Mouse (Mus musculus) Patski (cell line): ENCODE results near the gene Camta1. TPM values are rescaled to one million over a fixed set of nuclear protein-coding genes. Genes with fewer than 3 reads are reported as not detected.

ENCODE experiments used
- ATAC-seq: fragments of 100-300 bp; one replicate; pipeline ENCODE4 v1.8.0; 2021
- CTCF ChIA-PET: fragments of 350-600 bp; sonication (Branson Sonifier 250); formaldehyde crosslinking; loops from one replicate; lab custom pipeline; 2022; ENCODE audit warnings: inconsistent platforms; lab: Charles Lee
- POLR2A ChIA-PET: fragments of 350-600 bp; sonication (Branson Sonifier 250); formaldehyde crosslinking; loops from one replicate; lab custom pipeline; 2022; ENCODE audit warnings: antibody characterized with exemption, inconsistent platforms; lab: Charles Lee
- DNase-seq: peaks from one replicate; pipeline ENCODE4 v3.0.0-alpha.2; 2011; ENCODE audit warnings: low read depth, low spot score
- H3K27me3 ChIP-seq: fragments of 371-371 bp; one replicate; pipeline ENCODE4 v1.5.1; 2021
- CTCF ChIP-seq: fragments of 100-300 bp; IDR thresholded peaks from one replicate; pipeline ENCODE4 v1.5.1; 2021
- in situ Hi-C: fragments of 300-500 bp; cut with MboI; formaldehyde crosslinking; loops from 3 replicates; pipeline ENCODE4 v1.11.1; 2018; ENCODE audit warnings: low pct_unique_long_range_greater_than_20kb, mixed read lengths
- polyA plus RNA-seq: library from polyadenylated mRNA; unstranded; gene quantifications from one replicate; pipeline ENCODE4 v1.2.3, GENCODE M21; 2021

The Camta1 gene
- polyA plus RNA-seq, 1 experiment from 2014 or later = 28.0 TPM

DNA sequence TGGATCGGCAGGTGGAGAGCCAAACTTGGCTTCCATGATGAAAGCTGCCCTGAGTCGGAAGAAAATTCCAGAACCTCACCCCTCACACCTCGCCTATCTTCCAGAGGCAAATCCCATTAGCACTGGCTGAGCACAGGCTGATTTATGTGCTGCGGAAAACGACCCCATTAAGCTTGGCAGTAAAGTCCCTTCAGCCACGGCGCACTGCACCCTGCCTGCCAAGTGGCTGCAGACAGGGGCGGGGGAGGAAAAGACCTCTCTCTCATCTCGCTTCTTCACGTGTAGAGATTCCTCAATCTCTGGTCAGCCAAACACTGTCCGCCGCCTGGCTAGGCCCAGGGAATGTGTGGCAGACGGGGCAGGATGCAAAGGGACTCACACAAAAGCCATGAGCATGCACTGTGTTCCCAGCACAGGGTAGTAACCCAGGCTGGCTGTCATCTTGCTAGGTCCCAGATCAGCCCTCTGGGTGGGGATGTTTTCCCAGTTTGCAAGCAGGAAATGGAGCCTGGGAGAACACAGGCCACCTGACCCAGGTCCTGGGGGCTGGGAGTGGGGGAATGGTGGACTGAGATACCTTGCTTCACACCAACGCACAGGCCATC, 494.6 kb downstream of the Camta1 start:
- POLR2A ChIA-PET = no interaction called here
- no peak for ATAC-seq
- no peak for TF ChIP-seq CTCF
- H3K27me3 ChIP-seq = no peaks in the 10 kb centered on the region
- CTCF ChIA-PET = no interaction called here
- in situ Hi-C loops = no loop called here
- DNase-seq = no peak

DNA sequence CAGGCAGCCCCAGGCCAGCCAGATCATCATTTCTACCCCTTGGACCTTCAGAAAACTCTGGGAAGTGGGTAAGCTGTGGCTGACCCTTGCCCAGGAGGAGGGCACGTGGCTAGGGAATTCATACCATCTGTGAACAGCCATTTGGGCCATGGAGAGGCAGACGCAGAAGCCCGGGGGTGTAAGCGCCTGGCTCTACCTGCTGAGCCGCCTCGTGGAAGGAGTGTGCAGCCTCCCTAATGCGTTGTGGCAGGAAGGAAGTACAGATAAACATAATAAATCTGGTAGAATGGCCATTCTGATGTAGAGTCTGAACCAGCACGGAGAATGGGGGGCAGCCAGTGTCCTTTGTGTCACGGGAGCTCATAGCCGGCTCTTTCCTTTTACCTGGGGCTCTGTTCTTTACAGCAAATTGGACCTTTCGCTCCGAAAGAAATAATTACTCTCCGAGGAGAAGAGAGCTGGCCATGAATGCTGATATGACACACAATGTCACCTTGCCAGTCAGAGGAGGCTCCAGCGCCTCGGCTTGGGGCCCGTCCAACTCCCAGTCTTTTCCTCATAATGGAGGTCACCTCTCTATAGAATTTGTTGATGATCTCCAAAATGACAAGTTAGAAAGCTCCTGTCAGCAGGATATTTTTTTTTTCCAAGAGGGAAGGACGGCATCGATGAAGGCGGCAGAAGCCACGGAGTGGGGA, 500.6 kb downstream of the Camta1 start:
- ATAC-seq = no peak
- CTCF ChIA-PET = no interaction called here
- TF ChIP-seq CTCF = no peak
- H3K27me3 ChIP-seq = no peaks in the 10 kb centered on the region
- POLR2A ChIA-PET = no interaction called here
- no peak for DNase-seq
- in situ Hi-C loops = no loop called here

DNA sequence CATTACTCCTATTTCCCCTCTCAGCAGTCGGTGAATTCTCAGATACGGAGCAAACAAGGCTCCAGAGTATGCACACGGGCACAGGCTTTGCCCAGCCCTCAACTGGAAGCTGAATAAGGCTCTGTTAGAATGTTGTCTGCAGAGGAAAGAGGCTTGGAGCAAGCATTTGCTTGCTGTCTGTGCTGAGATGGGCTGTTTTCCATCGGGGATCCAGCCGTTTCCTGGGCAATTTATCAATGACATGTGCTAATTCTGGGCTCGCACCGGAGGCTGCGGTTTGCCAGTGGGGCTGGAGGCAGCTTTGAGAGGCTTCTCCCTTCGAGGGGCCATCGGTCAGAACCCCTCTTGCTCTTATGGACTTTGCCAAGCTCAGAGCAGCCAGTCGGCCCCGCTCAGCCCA, 506.2 kb downstream of the Camta1 start:
- H3K27me3 ChIP-seq = no peaks in the 10 kb centered on the region
- ChIA-PET POLR2A (no interaction called here), CTCF (no interaction called here)
- TF ChIP-seq CTCF = no peak
- DNase-seq (no peak), ATAC-seq (no peak)
- in situ Hi-C loops = no loop called here

DNA sequence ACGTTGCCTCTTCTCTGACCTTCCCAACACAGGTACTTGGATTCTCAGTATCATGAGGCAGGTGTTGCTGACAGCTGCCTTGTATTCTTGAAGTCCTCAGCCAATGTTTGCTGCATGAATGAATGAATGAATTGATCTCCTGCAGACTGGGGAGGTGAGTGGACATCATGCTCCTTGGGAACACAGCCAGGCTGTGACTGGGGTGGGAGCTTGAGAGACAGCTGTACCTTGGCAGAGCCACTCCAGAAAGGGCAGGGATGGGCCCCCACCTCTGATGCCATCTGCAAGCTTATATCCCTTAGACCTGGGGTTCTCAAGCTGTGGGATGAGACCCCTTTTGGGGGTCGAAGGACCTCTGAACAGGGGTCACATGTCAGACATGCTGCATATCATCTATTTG, 508.9 kb downstream of the Camta1 start:
- in situ Hi-C loops = no loop called here
- no peaks in the 10 kb centered on the region for H3K27me3 ChIP-seq
- DNase-seq = no peak
- CTCF ChIA-PET = no interaction called here
- no peak for TF ChIP-seq CTCF
- ATAC-seq = no peak
- POLR2A ChIA-PET = no interaction called here

DNA sequence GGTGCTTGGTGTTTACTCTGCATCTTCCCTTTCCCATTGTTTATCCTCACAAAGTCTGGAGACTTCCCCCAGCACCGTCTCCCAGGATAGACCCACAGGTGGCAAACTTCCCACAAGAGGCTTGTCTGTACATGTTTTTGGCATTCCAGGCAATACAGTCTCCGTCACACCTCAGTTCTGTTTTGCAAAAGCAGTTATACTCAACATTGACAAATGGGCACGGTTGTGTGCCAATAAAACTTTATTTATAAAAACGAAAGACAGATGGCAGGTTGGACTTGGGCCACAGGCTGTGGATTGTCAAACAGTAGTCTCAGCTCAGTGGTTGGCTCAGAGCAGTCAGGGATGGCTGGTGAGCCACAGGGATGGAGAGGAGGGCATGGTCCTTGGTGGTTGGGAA, 509.4 kb downstream of the Camta1 start:
- no peak for DNase-seq
- ChIA-PET CTCF (no interaction called here), POLR2A (no interaction called here)
- no peaks in the 10 kb centered on the region for H3K27me3 ChIP-seq
- no peak for ATAC-seq
- no peak for TF ChIP-seq CTCF
- in situ Hi-C loops = no loop called here

DNA sequence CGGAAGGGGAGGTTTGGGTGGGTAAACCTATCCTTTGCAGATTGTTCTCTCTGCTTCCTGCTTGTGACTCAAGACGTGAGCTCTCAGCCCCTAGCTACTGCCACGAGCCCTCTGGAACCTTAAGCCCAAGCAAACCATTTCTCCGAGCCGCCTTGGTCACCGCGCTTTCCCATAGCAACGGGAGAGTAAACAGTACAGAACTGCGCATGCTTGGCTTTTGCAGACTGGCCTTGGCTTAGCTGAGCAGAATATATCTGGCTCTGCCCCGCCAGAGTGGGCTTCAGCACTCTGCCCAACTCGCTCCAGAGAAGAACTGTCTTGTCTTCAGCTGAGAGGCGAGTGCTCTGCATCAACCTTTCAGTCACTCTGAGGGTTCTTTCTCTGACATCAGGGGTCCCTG, 509.9 kb downstream of the Camta1 start:
- no peak for DNase-seq
- in situ Hi-C loops = no loop called here
- POLR2A ChIA-PET = no interaction called here
- H3K27me3 ChIP-seq = no peaks in the 10 kb centered on the region
- CTCF ChIA-PET = no interaction called here
- TF ChIP-seq CTCF = no peak
- ATAC-seq = no peak

DNA sequence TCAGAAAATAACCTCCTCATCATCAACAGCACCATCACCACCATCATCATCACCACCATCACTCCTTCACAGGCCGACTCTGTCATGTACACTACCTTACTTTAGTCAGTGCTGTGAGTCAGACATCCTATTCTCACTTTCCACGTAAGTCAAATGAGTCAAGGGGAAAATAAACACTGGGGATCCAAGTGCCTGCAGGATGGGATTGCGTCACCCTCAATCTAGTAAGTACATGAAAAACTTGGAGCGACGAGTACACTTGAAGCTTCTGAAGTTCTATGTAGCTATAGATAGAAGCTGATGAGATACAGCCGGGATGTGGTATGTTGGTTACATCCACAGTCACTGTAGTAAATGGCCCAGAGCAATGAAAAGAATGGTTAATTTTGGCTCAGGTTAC, 514.1 kb downstream of the Camta1 start:
- TF ChIP-seq CTCF = no peak
- DNase-seq (peak; percentile 50), ATAC-seq (no peak)
- no peaks in the 10 kb centered on the region for H3K27me3 ChIP-seq
- CTCF ChIA-PET = no interaction called here
- POLR2A ChIA-PET = no interaction called here
- in situ Hi-C loops = loop anchor here (5.0 kb wide), 1 partner anchor 55 kb away; no protein-coding TSS in a partner anchor

DNA sequence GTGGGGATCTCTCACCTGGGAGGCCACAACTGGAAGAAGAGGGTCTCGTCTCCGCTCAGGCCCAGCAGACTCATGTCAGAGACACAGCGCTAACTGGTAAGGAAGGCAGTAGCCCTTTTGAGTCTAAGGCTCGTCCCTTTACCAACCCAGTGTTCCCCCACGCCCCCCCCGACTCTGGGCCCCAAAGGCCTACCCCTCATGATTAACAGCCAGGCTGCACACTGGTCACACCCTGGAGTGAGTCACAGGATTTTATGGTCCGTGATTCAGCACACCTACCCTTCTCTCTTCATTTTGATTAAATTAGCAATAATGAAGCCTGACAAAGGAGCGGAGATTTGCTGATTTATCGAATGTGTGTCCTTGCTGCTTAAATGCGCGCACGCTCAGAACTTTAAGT, 515.0 kb downstream of the Camta1 start:
- DNase-seq (no peak), ATAC-seq (no peak)
- ChIA-PET POLR2A (no interaction called here), CTCF (no interaction called here)
- H3K27me3 ChIP-seq = no peaks in the 10 kb centered on the region
- no peak for TF ChIP-seq CTCF
- in situ Hi-C loops = loop anchor here (5.0 kb wide), 1 partner anchor 56 kb away; no protein-coding TSS in a partner anchor

DNA sequence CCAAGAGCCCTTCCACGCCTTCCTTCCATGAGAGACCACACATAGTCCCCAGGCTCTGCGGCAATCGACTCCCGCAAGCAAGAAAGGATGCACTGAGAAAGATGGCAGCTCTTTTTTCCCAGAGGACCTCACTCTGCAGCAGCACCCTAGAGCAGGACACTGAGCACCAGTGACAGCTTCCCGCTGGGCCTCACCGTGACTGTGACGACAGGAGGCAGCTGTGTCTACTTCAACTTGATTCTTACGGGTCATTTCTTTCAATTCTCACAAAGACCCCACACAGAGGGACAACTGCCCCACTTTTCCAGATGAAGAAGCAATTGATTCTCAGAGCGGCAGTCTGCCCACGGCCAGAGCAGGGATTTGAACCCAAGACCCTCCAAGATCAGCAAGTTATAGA, 516.9 kb downstream of the Camta1 start:
- in situ Hi-C loops = loop anchor here (5.0 kb wide), 1 partner anchor 57 kb away; no protein-coding TSS in a partner anchor
- no peaks in the 10 kb centered on the region for H3K27me3 ChIP-seq
- ChIA-PET POLR2A (no interaction called here), CTCF (no interaction called here)
- no peak for TF ChIP-seq CTCF
- ATAC-seq = no peak
- DNase-seq = no peak

DNA sequence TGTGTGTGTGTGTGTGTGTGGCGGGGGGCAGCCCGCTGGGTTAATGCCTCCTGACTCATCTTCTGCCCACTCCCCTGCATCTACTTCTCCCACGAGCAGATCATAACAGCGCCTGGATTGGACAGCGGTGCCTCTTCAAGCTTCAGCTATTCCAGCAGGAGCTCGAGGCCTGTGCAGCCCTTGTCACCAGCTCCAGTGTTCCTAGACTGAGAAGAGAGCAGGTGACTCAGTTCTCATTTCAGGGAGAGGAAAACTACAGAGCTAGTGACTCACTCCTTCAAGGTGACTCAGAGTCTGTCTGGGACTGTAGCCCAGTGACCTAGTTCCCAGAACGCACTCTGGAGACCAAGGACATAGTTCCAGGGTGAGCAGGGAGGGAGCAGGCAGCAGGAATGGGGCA, 522.3 kb downstream of the Camta1 start:
- in situ Hi-C loops = no loop called here
- ChIA-PET POLR2A (no interaction called here), CTCF (no interaction called here)
- ATAC-seq (peak; percentile 83), DNase-seq (peak; percentile 86)
- no peak for TF ChIP-seq CTCF
- no peaks in the 10 kb centered on the region for H3K27me3 ChIP-seq

DNA sequence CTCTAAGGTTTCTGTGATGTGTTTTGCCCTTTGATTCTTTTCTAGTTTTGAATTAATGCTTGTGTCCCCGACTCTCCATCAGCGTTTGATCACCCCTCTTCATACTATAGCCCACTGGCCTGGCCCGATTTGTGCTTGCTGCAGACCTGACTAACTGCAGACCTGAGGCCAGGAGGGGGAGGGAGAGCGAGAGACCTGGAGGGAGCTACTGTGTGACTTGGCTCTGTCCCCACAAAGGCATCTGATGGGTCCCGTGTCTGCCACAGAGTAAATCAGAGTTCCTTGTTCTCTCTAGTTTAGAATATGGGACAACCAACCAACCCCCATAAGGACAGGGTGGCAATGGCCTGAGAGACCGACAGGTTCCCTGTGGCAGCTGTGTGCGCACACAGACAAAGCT, 522.7 kb downstream of the Camta1 start:
- in situ Hi-C loops = no loop called here
- POLR2A ChIA-PET = no interaction called here
- TF ChIP-seq CTCF = no peak
- H3K27me3 ChIP-seq = no peaks in the 10 kb centered on the region
- no peak for DNase-seq
- CTCF ChIA-PET = no interaction called here
- ATAC-seq = no peak
